Mouse (Mus musculus) neutrophil, adult 65 days (primary cell): ENCODE measurements around the gene Esp6. TPM values are rescaled to one million over a fixed set of nuclear protein-coding genes. Genes with fewer than 3 reads are reported as not detected.

ENCODE experiments used
- total RNA-seq: library from RNA; stranded (reverse); gene quantifications from 2 replicates; pipeline ENCODE4 v1.2.4, GENCODE M21; 2023

Gene Esp6
- total RNA-seq, result not detected in 2 replicates

GRCm38 (mm10) chr17:40561207-40561606, at the start of gene Esp6:
TSS of gene Esp6 (plus strand) at chr17:40561507.

GRCm38 (mm10) chr17:40519818-40520217, 41.5 kb upstream of the Esp6 start, which contains the start of gene Esp8:
TSS of gene Esp8 (plus strand) at chr17:40520022.

GRCm38 (mm10) chr17:40598294-40598693, 37.0 kb downstream of the Esp6 start, which contains the start of gene Esp4:
TSS of gene Esp4 (plus strand) at chr17:40598594.

Other genes with a start within 250 kb of the Esp6 start
- gene Crisp1, start 242.3 kb upstream of the Esp6 start, total RNA-seq, result not detected in 2 replicates
- not detected in 2 replicates for gene Esp8, start 41.5 kb upstream of the Esp6 start, total RNA-seq
- gene Esp4, start 37.1 kb downstream of the Esp6 start, total RNA-seq, result not detected in 2 replicates
- not detected in 2 replicates for gene Esp3, start 70.6 kb downstream of the Esp6 start, total RNA-seq
- not detected in 2 replicates for gene Esp1, start 165.6 kb downstream of the Esp6 start, total RNA-seq
- not detected in 2 replicates for gene Crisp2, start 245.5 kb downstream of the Esp6 start, total RNA-seq
- 0.38 and 1.4 TPM in 2 replicates for gene Rhag, start 249.6 kb downstream of the Esp6 start, total RNA-seq